Mouse (Mus musculus): ENCODE data around the gene Slc4a3. TPM values are rescaled to one million over a fixed set of nuclear protein-coding genes. Genes with fewer than 3 reads are reported as not detected.
A peak's percentile ranks its signal among the peaks of the same experiment; 100 is the strongest.

The Slc4a3 gene
- polyA plus RNA-seq, 1 experiment from 2014 or later = 25.4 TPM

DNA sequence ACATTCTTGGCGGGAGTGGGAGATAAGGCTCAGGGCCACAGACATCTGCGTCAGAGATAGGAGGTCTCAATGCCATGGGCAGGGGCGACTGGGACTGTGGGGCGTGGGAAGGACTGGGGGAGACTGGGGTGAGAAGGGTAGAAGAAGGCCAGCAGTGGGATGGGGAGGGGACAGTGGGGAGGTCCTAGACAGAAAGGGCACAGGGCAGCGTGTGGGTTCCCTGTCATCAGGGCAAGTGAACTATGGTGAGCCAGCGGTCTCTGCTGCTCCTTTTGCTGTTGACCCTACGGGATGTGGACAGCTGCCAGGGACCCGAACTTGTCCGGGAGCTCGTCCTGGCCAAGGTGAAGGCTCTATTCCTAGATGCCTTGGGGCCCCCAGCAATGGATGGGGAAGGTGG is 39.1 kb upstream of the Slc4a3 start, which contains the start of gene Inha:
Gene Inha, plus strand, starts transcription at position 72 of the 400 bp plus-strand sequence.
- peaks cover 30% of the 10 kb centered on the region for H3K36me3 ChIP-seq
- peak within 1 kb of the TSS; percentile 91 for H3K4me2 ChIP-seq
- H3K9me3 ChIP-seq = no peaks in the 10 kb centered on the region
- WGBS = 24% methylated on average over 10 of the region's 10 CpGs
- peak within 1 kb of the TSS; percentile 100 for H3K9ac ChIP-seq
- peak within 1 kb of the TSS; percentile 97 for H3K4me3 ChIP-seq
- peaks cover 71% of the 10 kb centered on the region for H3K4me1 ChIP-seq
- H3K27me3 ChIP-seq (replicated peaks) = no peaks in the 10 kb centered on the region
- peak within 1 kb of the TSS; percentile 100 for H3K27ac ChIP-seq (replicated peaks)
- ATAC-seq (ENCODE audit: extremely low read depth, insufficient number of reproducible peaks, low FRiP score, low TSS enrichment) = no peak

DNA sequence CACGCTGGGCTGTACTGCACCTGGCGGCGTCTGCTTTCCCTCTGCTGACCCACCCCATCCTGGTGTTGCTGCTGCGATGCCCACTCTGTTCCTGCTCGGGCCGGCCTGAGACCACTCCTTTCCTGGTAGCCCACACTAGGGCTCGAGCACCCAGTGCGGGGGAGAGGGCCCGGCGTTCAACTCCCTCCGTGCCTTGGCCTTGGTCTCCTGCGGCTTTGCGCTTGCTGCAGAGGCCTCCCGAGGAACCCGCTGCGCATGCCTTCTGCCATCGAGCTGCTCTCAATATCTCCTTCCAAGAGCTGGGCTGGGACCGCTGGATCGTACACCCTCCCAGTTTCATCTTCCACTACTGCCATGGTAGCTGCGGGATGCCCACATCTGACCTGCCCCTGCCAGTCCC is 36.5 kb upstream of the Slc4a3 start:
- H3K4me2 ChIP-seq = 0 out of 2 replicates have a peak overlapping the region, but pooled peaks have one; percentile 10
- H3K27ac ChIP-seq (replicated peaks) = peak overlapping the region; percentile 96
- no peak for ATAC-seq (ENCODE audit: extremely low read depth, insufficient number of reproducible peaks, low FRiP score, low TSS enrichment)
- peaks cover 66% of the 10 kb centered on the region for H3K4me1 ChIP-seq
- H3K9ac ChIP-seq = peak overlapping the region; percentile 50; the same call in 1 of the 2 replicates
- no peaks in the 10 kb centered on the region for H3K27me3 ChIP-seq (replicated peaks)
- no peaks in the 10 kb centered on the region for H3K9me3 ChIP-seq
- peaks cover 4% of the 10 kb centered on the region; the same call in 1 of the 2 replicates for H3K36me3 ChIP-seq
- H3K4me3 ChIP-seq = no peak overlapping the region
- 42% methylated on average over 20 of the region's 20 CpGs for WGBS

DNA sequence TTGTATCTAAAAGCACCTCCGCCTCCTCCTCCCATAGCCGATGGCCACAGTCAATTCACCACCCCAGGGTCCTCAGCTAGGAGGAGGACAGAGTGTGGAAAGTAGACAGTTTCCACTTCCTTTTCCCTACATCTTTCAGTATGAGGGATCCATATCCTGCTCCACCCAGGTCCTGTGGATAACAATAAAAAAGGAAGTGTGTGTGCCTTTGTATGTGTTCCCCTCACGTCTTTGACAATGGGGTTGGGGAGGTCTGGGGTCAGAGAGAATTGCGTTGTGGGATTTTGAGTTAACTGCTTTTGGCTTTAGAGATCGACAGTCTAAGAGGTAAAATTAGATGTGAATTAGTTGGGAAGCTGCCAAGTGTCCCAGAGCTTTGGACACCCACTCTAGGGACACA is 35.9 kb upstream of the Slc4a3 start:
- Histone ChIP-seq H3K4me1 (peaks cover 65% of the 10 kb centered on the region), H3K27ac (replicated peaks) (peak overlapping the region; percentile 96), H3K9ac (0 out of 2 replicates have a peak overlapping the region, but pooled peaks have one; percentile 50), H3K9me3 (no peaks in the 10 kb centered on the region), H3K4me2 (peak overlapping the region; percentile 10; the same call in 1 of the 2 replicates), H3K27me3 (replicated peaks) (no peaks in the 10 kb centered on the region), H3K4me3 (no peak overlapping the region), H3K36me3 (no peaks in the 10 kb centered on the region)
- no peak for ATAC-seq (ENCODE audit: extremely low read depth, insufficient number of reproducible peaks, low FRiP score, low TSS enrichment)
- WGBS = 48% methylated on average over 5 of the region's 5 CpGs

DNA sequence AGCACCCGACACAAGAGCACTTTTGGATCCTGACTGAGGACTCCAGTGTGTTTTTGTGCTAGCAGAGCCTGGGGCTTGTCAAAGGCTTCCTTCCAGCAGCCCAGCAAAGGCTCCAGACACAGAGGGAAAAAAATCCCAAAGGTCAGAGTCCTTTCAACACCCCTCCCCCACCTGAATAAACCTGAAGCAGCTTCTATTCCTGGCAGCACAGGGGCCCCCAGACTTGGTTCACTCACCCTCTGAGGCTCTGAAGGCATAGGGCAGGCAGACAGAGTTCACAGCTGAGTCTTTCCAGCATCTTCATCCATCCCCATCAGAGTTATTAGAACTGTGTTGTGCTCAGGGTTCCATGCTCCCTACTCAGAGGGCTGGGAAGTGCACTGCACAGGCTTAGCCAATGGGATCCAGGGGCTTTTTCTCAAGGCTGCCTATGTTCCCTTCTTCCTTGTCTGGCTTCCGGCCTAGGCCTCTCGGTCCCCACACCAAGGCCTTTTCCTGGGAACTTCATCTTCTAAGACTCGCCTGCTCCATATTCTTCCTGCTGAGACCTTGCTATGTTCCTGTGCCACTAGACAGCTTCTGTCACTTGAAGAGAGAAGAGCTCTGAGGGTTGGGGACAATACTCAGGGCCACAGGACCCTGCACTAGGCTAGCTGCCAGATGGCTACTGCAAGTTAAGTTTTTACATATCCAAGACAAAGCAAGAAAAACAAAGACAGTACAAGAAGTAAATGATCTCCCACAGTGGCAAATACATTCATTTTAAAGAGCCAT is 34.4 kb upstream of the Slc4a3 start:
- WGBS = 26% methylated on average over 4 of the region's 4 CpGs
- no peaks in the 10 kb centered on the region for H3K27me3 ChIP-seq (replicated peaks)
- peak overlapping the region; percentile 4; the same call in 1 of the 2 replicates for H3K4me2 ChIP-seq
- peak; percentile 26; the same call in 1 of the 2 replicates for ATAC-seq (ENCODE audit: extremely low read depth, insufficient number of reproducible peaks, low FRiP score, low TSS enrichment)
- no peaks in the 10 kb centered on the region for H3K9me3 ChIP-seq
- no peak overlapping the region for H3K4me3 ChIP-seq
- H3K9ac ChIP-seq = peak overlapping the region; percentile 4
- H3K4me1 ChIP-seq = peaks cover 73% of the 10 kb centered on the region
- H3K27ac ChIP-seq (replicated peaks) = peak overlapping the region; percentile 96
- H3K36me3 ChIP-seq = no peaks in the 10 kb centered on the region

DNA sequence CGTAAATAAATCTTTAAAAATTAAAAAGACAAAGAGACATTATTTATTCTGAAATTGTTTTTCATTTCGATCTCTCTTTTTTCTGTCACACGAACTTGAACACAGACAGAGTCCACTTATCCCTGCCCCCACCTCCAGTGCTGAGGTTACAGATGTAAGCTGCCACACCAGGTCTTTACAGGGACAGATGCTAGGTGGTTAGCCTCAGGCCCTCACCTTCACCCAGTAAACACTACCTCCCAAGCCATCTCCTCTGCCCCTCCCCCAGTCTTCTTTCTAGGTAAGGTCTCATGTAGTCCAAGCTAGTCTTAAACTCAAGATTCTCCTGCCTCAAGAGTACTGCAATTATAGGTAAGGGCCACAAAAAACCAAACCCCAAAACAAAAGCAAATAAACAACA is 33.5 kb upstream of the Slc4a3 start:
- peak overlapping the region; percentile 96 for H3K27ac ChIP-seq (replicated peaks)
- no peak for ATAC-seq (ENCODE audit: extremely low read depth, insufficient number of reproducible peaks, low FRiP score, low TSS enrichment)

DNA sequence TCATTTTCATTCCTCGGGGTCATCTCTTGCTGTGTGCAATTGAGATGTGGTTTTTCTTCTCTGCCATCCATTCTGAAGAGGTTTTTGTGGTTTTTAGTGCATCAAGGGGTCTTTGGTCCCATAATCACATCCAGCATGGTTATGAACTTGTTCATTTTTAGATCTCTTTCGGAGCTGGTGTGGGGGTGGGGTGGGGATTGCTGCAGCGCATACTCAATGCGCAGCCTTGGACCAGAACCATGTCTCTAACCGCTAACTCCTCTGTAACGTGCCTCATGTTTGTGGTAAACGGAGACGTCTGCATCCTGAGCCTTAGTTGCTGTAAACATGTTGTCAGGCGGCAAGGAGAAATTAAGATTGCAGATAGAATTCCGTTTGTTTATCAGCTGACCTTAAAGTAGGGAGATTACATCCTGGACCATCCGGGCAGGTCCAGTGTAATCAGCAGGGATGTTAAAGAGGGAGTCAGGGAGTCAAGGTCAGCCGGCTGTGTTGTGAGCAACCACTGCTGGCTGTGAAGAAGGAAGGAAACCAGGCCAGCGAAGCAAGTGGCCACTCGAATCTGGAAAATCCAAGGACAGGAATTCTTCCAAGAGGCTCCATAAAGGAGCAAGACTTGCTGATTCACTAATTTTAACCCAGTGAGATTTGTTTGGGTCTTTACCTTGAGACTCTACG is 29.2 kb upstream of the Slc4a3 start:
- Histone ChIP-seq H3K9ac (0 out of 2 replicates have a peak overlapping the region, but pooled peaks have one; percentile 44), H3K27me3 (replicated peaks) (no peaks in the 10 kb centered on the region), H3K9me3 (no peaks in the 10 kb centered on the region), H3K4me2 (no peak overlapping the region), H3K4me3 (no peak overlapping the region), H3K4me1 (peaks cover 68% of the 10 kb centered on the region), H3K27ac (replicated peaks) (peak overlapping the region; percentile 70), H3K36me3 (no peaks in the 10 kb centered on the region)
- WGBS = 45% methylated on average over 15 of the region's 15 CpGs
- no peak for ATAC-seq (ENCODE audit: extremely low read depth, insufficient number of reproducible peaks, low FRiP score, low TSS enrichment)

More for the DNA sequence above, 33.5 kb upstream of the Slc4a3 start:
- H3K4me1 ChIP-seq = peaks cover 73% of the 10 kb centered on the region
- no peak overlapping the region for H3K9ac ChIP-seq
- no peaks in the 10 kb centered on the region for H3K36me3 ChIP-seq
- no peaks in the 10 kb centered on the region for H3K27me3 ChIP-seq (replicated peaks)
- H3K4me2 ChIP-seq = no peak overlapping the region
- WGBS = 81% methylated on average over 3 of the region's 3 CpGs
- no peaks in the 10 kb centered on the region for H3K9me3 ChIP-seq
- H3K4me3 ChIP-seq = no peak overlapping the region

DNA sequence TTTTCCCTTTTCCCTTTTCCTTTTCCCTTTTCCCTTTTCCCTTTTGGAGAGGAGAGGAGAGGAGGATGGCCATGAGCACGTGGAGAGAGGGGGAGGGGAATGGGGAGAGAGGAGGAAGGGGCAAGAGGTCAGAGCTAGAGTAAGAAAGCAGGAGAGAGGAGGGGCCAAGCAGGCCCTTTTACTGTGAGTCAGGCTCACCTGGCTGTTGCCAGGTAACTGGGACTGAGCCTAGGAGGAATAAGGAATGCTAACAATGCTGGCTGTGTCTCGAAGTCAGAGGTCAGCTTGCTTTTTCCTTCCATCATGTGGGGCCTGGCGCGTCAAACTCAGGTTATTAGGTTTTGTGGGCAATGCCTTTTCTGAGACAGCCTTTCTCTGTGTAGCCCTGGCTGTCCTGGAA is 28.1 kb upstream of the Slc4a3 start:
- Histone ChIP-seq H3K9ac (no peak overlapping the region), H3K9me3 (no peaks in the 10 kb centered on the region), H3K4me3 (no peak overlapping the region), H3K4me1 (peaks cover 63% of the 10 kb centered on the region), H3K4me2 (no peak overlapping the region), H3K27ac (replicated peaks) (peak overlapping the region; percentile 28; the same call in 1 of the 2 replicates), H3K27me3 (replicated peaks) (no peaks in the 10 kb centered on the region), H3K36me3 (no peaks in the 10 kb centered on the region)
- ATAC-seq (ENCODE audit: extremely low read depth, insufficient number of reproducible peaks, low FRiP score, low TSS enrichment) = no peak
- 49% methylated on average over 4 of the region's 4 CpGs for WGBS

DNA sequence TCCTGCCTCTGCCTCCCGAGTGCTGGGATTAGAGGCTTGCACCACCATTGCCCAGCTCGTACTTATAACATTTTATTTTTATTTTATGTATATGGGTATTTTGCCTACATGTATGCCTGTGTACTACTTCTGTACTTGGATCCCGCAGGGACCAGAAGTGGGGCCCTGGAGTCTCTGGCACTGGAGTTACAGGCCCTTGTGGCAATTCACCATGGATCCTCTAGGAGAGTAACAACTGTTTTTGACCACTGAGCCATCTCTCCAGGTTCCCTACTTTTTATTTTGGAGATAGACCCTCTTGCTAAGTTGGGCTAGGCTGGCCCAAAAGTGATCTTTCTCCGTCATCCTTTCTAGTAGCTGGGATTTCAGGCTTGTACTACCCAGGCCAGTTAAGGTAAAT is 27.6 kb upstream of the Slc4a3 start:
- Histone ChIP-seq H3K36me3 (no peaks in the 10 kb centered on the region), H3K27ac (replicated peaks) (peak overlapping the region; percentile 28; the same call in 1 of the 2 replicates), H3K4me2 (no peak overlapping the region), H3K4me1 (peaks cover 59% of the 10 kb centered on the region), H3K9me3 (no peaks in the 10 kb centered on the region), H3K9ac (no peak overlapping the region), H3K27me3 (replicated peaks) (no peaks in the 10 kb centered on the region), H3K4me3 (no peak overlapping the region)
- no peak for ATAC-seq (ENCODE audit: extremely low read depth, insufficient number of reproducible peaks, low FRiP score, low TSS enrichment)
- WGBS = 92% methylated on average over 4 of the region's 4 CpGs

DNA sequence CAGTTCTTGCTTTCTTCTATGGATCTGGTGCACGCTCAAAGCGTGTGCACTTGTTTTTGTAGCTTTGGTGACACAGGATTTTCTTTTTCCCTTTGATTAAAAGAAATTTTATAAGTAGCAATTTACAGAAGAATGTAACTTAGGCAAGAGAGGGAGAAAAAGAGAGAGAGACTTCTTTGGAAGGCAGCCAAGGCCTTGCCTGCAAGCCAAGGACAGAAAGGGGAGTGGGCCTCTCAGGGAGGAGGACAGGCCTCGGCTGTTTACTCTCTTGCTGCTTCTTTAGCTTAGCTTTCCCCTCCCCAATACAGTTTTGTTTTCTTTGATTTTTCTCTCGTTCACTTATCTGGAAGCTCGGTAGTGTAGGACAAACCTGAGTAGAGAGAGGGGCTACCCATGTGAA is 26.5 kb upstream of the Slc4a3 start:
- H3K9ac ChIP-seq = peak overlapping the region; percentile 57; the same call in 1 of the 2 replicates
- H3K9me3 ChIP-seq = no peaks in the 10 kb centered on the region
- 0 out of 2 replicates have a peak, but pooled peaks cover under 1% of the 10 kb centered on the region for H3K36me3 ChIP-seq
- H3K27me3 ChIP-seq (replicated peaks) = no peaks in the 10 kb centered on the region
- 51% methylated on average over 5 of the region's 5 CpGs for WGBS
- H3K27ac ChIP-seq (replicated peaks) = peak overlapping the region; percentile 99
- H3K4me1 ChIP-seq = peaks cover 58% of the 10 kb centered on the region
- H3K4me2 ChIP-seq = peak overlapping the region; percentile 18; the same call in 1 of the 2 replicates
- ATAC-seq (ENCODE audit: extremely low read depth, insufficient number of reproducible peaks, low FRiP score, low TSS enrichment) = no peak
- no peak overlapping the region for H3K4me3 ChIP-seq

DNA sequence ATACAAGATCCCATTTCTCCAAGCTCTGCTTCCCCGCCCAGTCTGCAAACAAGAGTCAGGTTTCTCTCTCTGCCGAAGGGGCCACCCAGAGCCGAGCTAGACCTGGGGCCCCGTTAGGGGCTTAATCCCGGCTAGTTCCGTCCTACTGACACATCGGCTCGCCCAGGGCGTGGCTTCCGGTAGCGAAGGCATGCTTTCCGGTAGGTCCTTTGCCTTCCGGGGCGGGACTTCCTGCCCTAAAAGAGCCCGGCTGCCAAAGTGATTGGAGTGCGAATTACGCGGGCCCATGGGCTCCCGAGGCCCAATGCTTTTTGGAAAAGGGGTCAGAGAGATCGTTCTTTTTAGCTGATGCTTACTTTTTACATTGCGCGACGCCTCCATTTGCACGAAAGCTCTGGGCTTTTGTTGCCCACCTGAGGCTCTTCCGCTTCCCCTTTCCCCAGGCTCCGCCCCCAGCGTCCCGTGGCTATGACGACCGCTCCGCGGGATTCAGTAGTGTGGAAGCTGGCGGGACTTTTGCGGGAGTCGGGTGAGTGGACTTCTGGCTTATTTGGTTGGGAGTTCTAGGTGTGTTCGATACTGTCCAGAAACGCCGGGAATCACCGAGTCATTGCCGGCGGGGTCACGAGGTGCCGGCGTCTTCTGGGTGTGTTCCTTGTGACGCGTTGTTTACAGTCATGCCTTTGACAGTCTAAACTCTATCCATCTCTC is 24.6 kb upstream of the Slc4a3 start, which contains the start of gene Stk11ip:
Gene Stk11ip, plus strand, starts transcription at position 209 of the 711 bp plus-strand sequence.
- peak within 1 kb of the TSS; percentile 70 for H3K4me3 ChIP-seq
- no peaks in the 10 kb centered on the region for H3K9me3 ChIP-seq
- WGBS = under 1% methylated on average over 46 of the region's 46 CpGs
- H3K36me3 ChIP-seq = peaks cover 18% of the 10 kb centered on the region
- H3K27ac ChIP-seq (replicated peaks) = peak within 1 kb of the TSS; percentile 99
- peak; percentile 90 for ATAC-seq (ENCODE audit: extremely low read depth, insufficient number of reproducible peaks, low FRiP score, low TSS enrichment)
- H3K4me1 ChIP-seq = peaks cover 45% of the 10 kb centered on the region
- peak within 1 kb of the TSS; percentile 80 for H3K4me2 ChIP-seq
- H3K9ac ChIP-seq = peak within 1 kb of the TSS; percentile 78
- H3K27me3 ChIP-seq (replicated peaks) = no peaks in the 10 kb centered on the region

DNA sequence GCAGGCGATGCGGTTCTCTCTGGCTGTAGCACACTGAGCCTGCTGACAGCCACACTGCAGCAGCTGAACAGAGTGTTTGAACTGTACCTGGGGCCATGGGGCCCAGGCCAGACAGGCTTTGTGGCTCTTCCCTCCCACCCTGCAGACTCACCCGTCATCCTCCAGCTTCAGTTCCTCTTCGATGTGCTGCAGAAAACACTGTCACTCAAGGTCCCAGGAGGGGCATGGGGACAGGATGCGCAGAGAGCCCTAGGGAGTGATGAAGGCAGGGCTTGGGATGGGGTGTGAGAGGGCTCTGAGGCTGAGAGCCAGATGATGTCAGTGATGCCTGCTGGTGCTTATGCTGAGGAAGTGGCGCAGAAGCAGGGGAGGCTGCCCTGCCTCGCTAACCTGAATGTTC is 21.4 kb upstream of the Slc4a3 start:
- H3K27ac ChIP-seq (replicated peaks) = no peak overlapping the region
- no peak overlapping the region for H3K4me3 ChIP-seq
- no peak overlapping the region for H3K4me2 ChIP-seq
- peaks cover 50% of the 10 kb centered on the region for H3K36me3 ChIP-seq
- 81% methylated on average over 7 of the region's 7 CpGs for WGBS
- H3K27me3 ChIP-seq (replicated peaks) = no peaks in the 10 kb centered on the region
- 0 out of 2 replicates have a peak overlapping the region, but pooled peaks have one; percentile 19 for H3K9ac ChIP-seq
- H3K4me1 ChIP-seq = peaks cover 20% of the 10 kb centered on the region
- no peak for ATAC-seq (ENCODE audit: extremely low read depth, insufficient number of reproducible peaks, low FRiP score, low TSS enrichment)
- no peaks in the 10 kb centered on the region for H3K9me3 ChIP-seq
